Mouse (Mus musculus): ENCODE results near the gene Abtb2. TPM values are rescaled to one million over a fixed set of nuclear protein-coding genes. Genes with fewer than 3 reads are reported as not detected.

Abtb2 gene
- total RNA-seq, 1 experiment, result 5.5 TPM

DNA sequence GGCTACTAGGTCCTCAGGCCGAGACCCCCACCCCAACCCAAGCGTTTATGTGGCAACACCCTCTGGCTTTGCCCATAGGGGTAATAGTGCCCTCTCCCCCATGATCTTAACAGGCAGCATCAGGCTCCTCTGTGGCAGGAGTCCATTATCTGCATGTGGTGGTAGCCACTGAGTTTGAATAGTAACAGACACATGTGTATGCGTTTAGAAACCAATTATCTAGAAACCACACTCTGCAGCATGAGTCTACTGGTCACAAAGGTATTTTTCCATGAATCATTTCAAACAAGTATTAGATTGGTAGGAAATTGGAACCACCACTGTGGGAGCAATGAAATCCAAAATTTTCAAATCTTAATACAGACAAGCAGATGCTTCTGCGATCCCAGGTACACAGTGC, 119.5 kb downstream of the Abtb2 start:
- no peak overlapping the region for H3K4me3 ChIP-seq (ENCODE audit: insufficient read depth in 1 of 2, low read depth in 1 of 2, low read length in 2 of 2, poor library complexity in 1 of 2, severe bottlenecking in 1 of 2)
- H3K9ac ChIP-seq (ENCODE audit: insufficient read depth, low read depth, low read length, poor library complexity, severe bottlenecking), result no peak overlapping the region
- H3K9me3 ChIP-seq (ENCODE audit: control insufficient read depth, insufficient read depth, low read depth, low read length), result no peaks in the 10 kb centered on the region
- no peaks in the 10 kb centered on the region for H3K36me3 ChIP-seq (ENCODE audit: control insufficient read depth, insufficient read depth, low read length, poor library complexity, severe bottlenecking)
- no peak overlapping the region for H3K27ac ChIP-seq (ENCODE audit: insufficient read depth, low read depth, low read length, poor library complexity, severe bottlenecking)
- TF ChIP-seq ZC3H11A (IDR thresholded peaks at IDR 0.05; ENCODE audit: borderline replicate concordance, low read depth, low read length) (no peak), MAFK (IDR thresholded peaks at IDR 0.05; ENCODE audit: insufficient read depth, low read depth, low read length) (no peak), HCFC1 (IDR thresholded peaks at IDR 0.05; ENCODE audit: borderline replicate concordance, insufficient read depth, low read length) (no peak), CHD2 (IDR thresholded peaks at IDR 0.05; ENCODE audit: low read depth, low read length) (no peak), ZNF384 (IDR thresholded peaks at IDR 0.05; ENCODE audit: low read depth, low read length) (no peak)
- 0 out of 4 replicates have a peak, but pooled peaks cover 0 to 2% of the 10 kb centered on the region in 2 experiments for H3K4me1 ChIP-seq (ENCODE audit: control insufficient read depth in 2 of 2, insufficient read depth in 2 of 2, low read length in 2 of 2, poor library complexity in 1 of 2)
- no peak for DNase-seq (ENCODE audit: low read depth, low spot score)
- in situ Hi-C loops (cut with MboI; ENCODE audit: low sequenced_read_pairs in 2 of 2, unreplicated experiment in 2 of 2), result no loop called here

DNA sequence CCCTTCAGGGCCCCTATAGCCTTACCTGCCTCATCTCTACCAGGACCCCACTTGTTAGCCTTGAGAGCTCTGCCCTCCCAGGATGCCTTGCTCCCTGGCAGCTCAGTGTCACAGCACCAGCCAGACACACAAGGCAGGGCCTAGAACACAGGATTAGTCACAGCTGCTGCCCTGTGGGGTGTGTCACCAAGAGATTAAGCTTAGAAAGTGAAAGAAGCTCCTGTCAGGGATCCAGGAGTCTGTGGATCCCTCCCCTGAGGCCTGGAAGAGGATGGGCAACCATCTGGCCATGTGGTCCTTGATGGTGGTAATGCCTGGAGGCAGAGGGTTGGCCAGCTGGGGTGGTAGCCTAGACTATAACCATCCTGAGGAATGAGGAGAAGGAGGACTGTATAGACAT, 121.0 kb downstream of the Abtb2 start:
- Histone ChIP-seq H3K4me3 (ENCODE audit: insufficient read depth in 1 of 2, low read depth in 1 of 2, low read length in 2 of 2, poor library complexity in 1 of 2, severe bottlenecking in 1 of 2) (no peak overlapping the region), H3K4me1 (ENCODE audit: control insufficient read depth in 2 of 2, insufficient read depth in 2 of 2, low read length in 2 of 2, poor library complexity in 1 of 2) (0 out of 4 replicates have a peak, but pooled peaks cover 0 to 2% of the 10 kb centered on the region in 2 experiments), H3K9me3 (ENCODE audit: control insufficient read depth, insufficient read depth, low read depth, low read length) (no peaks in the 10 kb centered on the region), H3K36me3 (ENCODE audit: control insufficient read depth, insufficient read depth, low read length, poor library complexity, severe bottlenecking) (no peaks in the 10 kb centered on the region), H3K9ac (ENCODE audit: insufficient read depth, low read depth, low read length, poor library complexity, severe bottlenecking) (no peak overlapping the region), H3K27ac (ENCODE audit: insufficient read depth, low read depth, low read length, poor library complexity, severe bottlenecking) (no peak overlapping the region)
- no peak for TF ChIP-seq MAFK (IDR thresholded peaks at IDR 0.05; ENCODE audit: insufficient read depth, low read depth, low read length)
- TF ChIP-seq CHD2 (IDR thresholded peaks at IDR 0.05; ENCODE audit: low read depth, low read length), result no peak
- TF ChIP-seq ZC3H11A (IDR thresholded peaks at IDR 0.05; ENCODE audit: borderline replicate concordance, low read depth, low read length), result no peak
- TF ChIP-seq ZNF384 (IDR thresholded peaks at IDR 0.05; ENCODE audit: low read depth, low read length), result no peak
- no peak for TF ChIP-seq HCFC1 (IDR thresholded peaks at IDR 0.05; ENCODE audit: borderline replicate concordance, insufficient read depth, low read length)
- in situ Hi-C loops (cut with MboI; ENCODE audit: low sequenced_read_pairs in 2 of 2, unreplicated experiment in 2 of 2), result no loop called here
- no peak for DNase-seq (ENCODE audit: low read depth, low spot score)

DNA sequence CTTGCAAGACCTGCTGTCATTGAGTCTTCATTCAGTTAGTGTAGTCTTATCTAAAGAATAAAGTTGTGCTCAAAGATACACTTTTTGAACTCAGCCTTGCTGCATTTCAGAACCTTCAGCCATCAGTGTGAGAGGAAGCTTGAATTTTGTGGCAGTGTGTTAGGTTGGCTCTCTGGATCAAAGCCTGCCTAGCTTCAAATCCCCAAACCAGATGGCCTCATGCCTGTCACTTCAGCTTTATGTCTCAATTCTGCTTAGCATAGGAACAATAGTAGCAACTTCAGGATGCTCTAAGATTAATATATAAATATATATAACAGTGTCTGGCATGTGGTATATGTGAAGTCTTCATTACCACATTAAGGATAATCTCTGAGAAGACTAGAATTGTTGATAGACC, 121.8 kb downstream of the Abtb2 start:
- no peak for DNase-seq (ENCODE audit: low read depth, low spot score)
- Histone ChIP-seq H3K4me3 (ENCODE audit: insufficient read depth in 1 of 2, low read depth in 1 of 2, low read length in 2 of 2, poor library complexity in 1 of 2, severe bottlenecking in 1 of 2) (no peak overlapping the region), H3K27ac (ENCODE audit: insufficient read depth, low read depth, low read length, poor library complexity, severe bottlenecking) (no peak overlapping the region), H3K9ac (ENCODE audit: insufficient read depth, low read depth, low read length, poor library complexity, severe bottlenecking) (no peak overlapping the region), H3K36me3 (ENCODE audit: control insufficient read depth, insufficient read depth, low read length, poor library complexity, severe bottlenecking) (no peaks in the 10 kb centered on the region), H3K4me1 (ENCODE audit: control insufficient read depth in 2 of 2, insufficient read depth in 2 of 2, low read length in 2 of 2, poor library complexity in 1 of 2) (no peaks in the 10 kb centered on the region), H3K9me3 (ENCODE audit: control insufficient read depth, insufficient read depth, low read depth, low read length) (no peaks in the 10 kb centered on the region)
- TF ChIP-seq CHD2 (IDR thresholded peaks at IDR 0.05; ENCODE audit: low read depth, low read length) (no peak), HCFC1 (IDR thresholded peaks at IDR 0.05; ENCODE audit: borderline replicate concordance, insufficient read depth, low read length) (no peak), ZNF384 (IDR thresholded peaks at IDR 0.05; ENCODE audit: low read depth, low read length) (no peak), ZC3H11A (IDR thresholded peaks at IDR 0.05; ENCODE audit: borderline replicate concordance, low read depth, low read length) (no peak), MAFK (IDR thresholded peaks at IDR 0.05; ENCODE audit: insufficient read depth, low read depth, low read length) (no peak)
- in situ Hi-C loops (cut with MboI; ENCODE audit: low sequenced_read_pairs in 2 of 2, unreplicated experiment in 2 of 2), result no loop called here

DNA sequence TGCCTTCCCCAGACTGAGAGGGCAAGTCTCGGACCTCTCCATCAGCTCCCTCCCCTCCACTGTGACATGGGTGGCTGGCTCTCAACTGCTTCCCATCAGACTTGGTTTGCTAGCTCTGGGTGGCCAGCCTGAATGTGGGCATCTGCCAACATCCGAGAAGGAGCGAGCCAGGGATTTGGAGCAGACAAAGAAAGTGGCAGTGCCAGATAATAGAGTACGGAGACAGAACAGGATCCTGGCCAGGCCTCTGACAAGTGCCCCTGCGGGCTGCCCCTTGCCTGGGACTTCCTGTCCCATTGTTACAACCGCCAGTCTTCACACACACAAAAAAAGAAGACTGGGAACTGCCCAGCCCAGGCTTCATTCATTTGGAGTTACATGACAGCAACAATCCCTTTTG, 124.3 kb downstream of the Abtb2 start:
- Histone ChIP-seq H3K4me3 (ENCODE audit: insufficient read depth in 1 of 2, low read depth in 1 of 2, low read length in 2 of 2, poor library complexity in 1 of 2, severe bottlenecking in 1 of 2) (no peak overlapping the region), H3K36me3 (ENCODE audit: control insufficient read depth, insufficient read depth, low read length, poor library complexity, severe bottlenecking) (no peaks in the 10 kb centered on the region), H3K9me3 (ENCODE audit: control insufficient read depth, insufficient read depth, low read depth, low read length) (no peaks in the 10 kb centered on the region), H3K27ac (ENCODE audit: insufficient read depth, low read depth, low read length, poor library complexity, severe bottlenecking) (no peak overlapping the region), H3K9ac (ENCODE audit: insufficient read depth, low read depth, low read length, poor library complexity, severe bottlenecking) (no peak overlapping the region), H3K4me1 (ENCODE audit: control insufficient read depth in 2 of 2, insufficient read depth in 2 of 2, low read length in 2 of 2, poor library complexity in 1 of 2) (no peaks in the 10 kb centered on the region)
- no peak for DNase-seq (ENCODE audit: low read depth, low spot score)
- in situ Hi-C loops (cut with MboI; ENCODE audit: low sequenced_read_pairs in 2 of 2, unreplicated experiment in 2 of 2), result no loop called here
- TF ChIP-seq HCFC1 (IDR thresholded peaks at IDR 0.05; ENCODE audit: borderline replicate concordance, insufficient read depth, low read length) (no peak), ZNF384 (IDR thresholded peaks at IDR 0.05; ENCODE audit: low read depth, low read length) (no peak), MAFK (IDR thresholded peaks at IDR 0.05; ENCODE audit: insufficient read depth, low read depth, low read length) (no peak), ZC3H11A (IDR thresholded peaks at IDR 0.05; ENCODE audit: borderline replicate concordance, low read depth, low read length) (no peak), CHD2 (IDR thresholded peaks at IDR 0.05; ENCODE audit: low read depth, low read length) (no peak)

DNA sequence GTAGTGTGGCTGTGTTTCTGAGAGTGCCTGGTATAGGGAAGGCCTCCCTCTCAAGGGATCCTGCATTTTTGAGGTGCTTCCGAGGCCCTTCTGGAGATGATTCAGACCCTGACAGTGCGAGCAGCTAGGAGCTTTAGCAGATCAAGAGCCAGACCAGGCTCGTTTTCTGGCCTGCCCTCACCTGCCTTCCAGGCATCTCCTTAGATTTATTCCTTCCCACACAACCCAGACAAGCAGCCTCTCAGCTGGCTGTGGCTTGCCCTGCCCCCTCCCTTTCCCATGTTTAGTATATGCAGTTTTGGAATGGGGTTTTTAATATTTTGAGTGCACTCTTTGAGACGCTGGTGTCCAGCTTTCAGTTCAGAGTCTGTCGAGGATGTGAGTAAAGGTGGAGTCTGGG, 124.7 kb downstream of the Abtb2 start:
- no peak for DNase-seq (ENCODE audit: low read depth, low spot score)
- H3K9me3 ChIP-seq (ENCODE audit: control insufficient read depth, insufficient read depth, low read depth, low read length), result no peaks in the 10 kb centered on the region
- no peak overlapping the region for H3K4me3 ChIP-seq (ENCODE audit: insufficient read depth in 1 of 2, low read depth in 1 of 2, low read length in 2 of 2, poor library complexity in 1 of 2, severe bottlenecking in 1 of 2)
- in situ Hi-C loops (cut with MboI; ENCODE audit: low sequenced_read_pairs in 2 of 2, unreplicated experiment in 2 of 2), result no loop called here
- H3K9ac ChIP-seq (ENCODE audit: insufficient read depth, low read depth, low read length, poor library complexity, severe bottlenecking), result no peak overlapping the region
- no peak overlapping the region for H3K27ac ChIP-seq (ENCODE audit: insufficient read depth, low read depth, low read length, poor library complexity, severe bottlenecking)
- H3K36me3 ChIP-seq (ENCODE audit: control insufficient read depth, insufficient read depth, low read length, poor library complexity, severe bottlenecking), result no peaks in the 10 kb centered on the region
- no peaks in the 10 kb centered on the region for H3K4me1 ChIP-seq (ENCODE audit: control insufficient read depth in 2 of 2, insufficient read depth in 2 of 2, low read length in 2 of 2, poor library complexity in 1 of 2)
- TF ChIP-seq ZNF384 (IDR thresholded peaks at IDR 0.05; ENCODE audit: low read depth, low read length) (no peak), MAFK (IDR thresholded peaks at IDR 0.05; ENCODE audit: insufficient read depth, low read depth, low read length) (no peak), HCFC1 (IDR thresholded peaks at IDR 0.05; ENCODE audit: borderline replicate concordance, insufficient read depth, low read length) (no peak), ZC3H11A (IDR thresholded peaks at IDR 0.05; ENCODE audit: borderline replicate concordance, low read depth, low read length) (no peak)

Data from ES-E14 (cell line).